Mouse (Mus musculus) inflammation-experienced regulatory T-cells, adult 6 months (primary cell): ENCODE measurements at regions not wholly inside any gene's neighbourhood (a gene's known extent, or its start where the extent isn't known, plus 50 kb on each side); places are given as distances from the start of the nearest gene placed in this dataset.

ENCODE experiments used
- ATAC-seq: one replicate; pipeline ENCODE4 v1.8.0; 2017

GRCm38 (mm10) chr10:16600041-16600440, 1123.0 kb upstream of the Cited2 start:
- no peak for ATAC-seq

GRCm38 (mm10) chr10:16600551-16601224, 1122.3 kb upstream of the Cited2 start:
- peak; percentile 88 for ATAC-seq

DNA sequence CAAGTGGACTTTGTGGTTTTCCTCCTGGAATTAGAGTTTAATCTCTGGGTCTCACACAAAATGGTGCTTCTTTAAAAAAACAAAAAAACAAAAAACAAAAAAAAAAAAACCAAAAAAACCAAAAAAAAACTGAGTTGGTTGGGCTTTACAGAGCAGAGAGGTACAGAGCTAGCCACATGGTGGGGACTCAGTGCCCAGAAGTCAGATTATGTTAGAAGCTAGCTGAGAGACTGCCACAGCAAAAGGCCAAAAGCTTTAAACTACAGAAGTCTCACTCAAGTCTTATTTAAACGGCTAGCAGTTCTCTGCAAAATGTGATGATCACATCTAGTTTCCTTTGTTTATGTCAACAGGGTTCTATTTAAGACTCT, 1121.8 kb upstream of the Cited2 start:
- no peak for ATAC-seq

GRCm38 (mm10) chr10:16608339-16608738, 1114.7 kb upstream of the Cited2 start:
- no peak for ATAC-seq

GRCm38 (mm10) chr10:16618752-16619151, 1104.3 kb upstream of the Cited2 start:
- ATAC-seq, result no peak

GRCm38 (mm10) chr10:16619584-16619983, 1103.4 kb upstream of the Cited2 start:
- no peak for ATAC-seq

DNA sequence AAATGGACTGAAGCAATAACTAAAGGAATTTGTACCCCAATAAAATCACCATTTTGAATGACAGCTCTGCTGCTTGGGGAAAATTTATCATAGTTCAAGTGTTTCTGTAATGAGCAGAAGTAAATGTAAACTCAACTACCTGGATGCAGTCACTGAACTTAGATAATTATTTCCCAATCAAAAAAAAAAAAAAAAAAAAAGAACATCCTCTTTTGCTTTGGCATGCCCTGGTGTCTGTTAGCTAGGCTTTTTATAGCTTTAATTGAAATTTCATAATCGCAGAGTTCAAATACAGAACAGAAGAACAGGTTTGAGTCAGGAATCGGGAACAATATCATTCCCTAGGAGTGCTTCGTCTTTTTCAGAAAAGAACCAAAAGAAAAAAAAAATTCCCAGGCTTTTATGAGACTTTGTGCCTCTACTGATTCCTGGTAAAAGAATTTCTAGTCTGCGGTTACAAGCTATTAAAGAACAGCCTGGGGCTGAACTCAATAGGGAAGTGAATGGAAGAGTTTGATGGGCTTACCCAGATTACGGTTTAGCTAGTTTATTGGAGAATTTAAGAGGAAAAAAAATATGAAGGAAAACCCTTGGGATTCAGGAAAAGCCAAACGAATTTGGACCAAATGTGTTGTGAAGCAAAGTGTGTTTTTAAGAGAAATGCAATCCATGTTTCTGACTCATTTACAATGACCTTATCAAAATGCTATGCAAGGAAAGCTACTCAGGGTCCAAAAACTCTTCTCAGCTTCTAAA, 1102.0 kb upstream of the Cited2 start:
- ATAC-seq, result no peak

- ATAC-seq, result no peak
Measured at GRCm38 (mm10) chr10:16622821-16623220, 1100.2 kb upstream of the Cited2 start.

DNA sequence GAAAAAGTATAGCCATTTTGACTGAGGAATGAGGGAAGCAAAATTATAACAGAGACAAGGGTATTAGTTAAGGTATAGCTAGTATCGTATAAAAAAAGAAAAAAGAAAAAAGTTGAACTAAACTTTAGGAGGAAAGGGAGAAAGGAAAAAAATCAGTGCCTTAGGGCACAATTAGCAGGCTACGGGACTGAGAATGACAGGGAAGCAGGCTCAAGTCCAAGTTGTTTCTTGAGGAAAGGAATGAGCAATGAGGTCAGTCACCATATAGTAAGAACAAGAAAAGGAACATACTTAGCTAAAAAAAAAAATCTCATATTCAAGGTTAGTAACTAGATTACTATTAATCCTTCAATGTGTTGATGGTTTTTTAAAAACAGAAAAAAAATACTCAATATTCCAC, 1089.8 kb upstream of the Cited2 start:
- ATAC-seq, result no peak

DNA sequence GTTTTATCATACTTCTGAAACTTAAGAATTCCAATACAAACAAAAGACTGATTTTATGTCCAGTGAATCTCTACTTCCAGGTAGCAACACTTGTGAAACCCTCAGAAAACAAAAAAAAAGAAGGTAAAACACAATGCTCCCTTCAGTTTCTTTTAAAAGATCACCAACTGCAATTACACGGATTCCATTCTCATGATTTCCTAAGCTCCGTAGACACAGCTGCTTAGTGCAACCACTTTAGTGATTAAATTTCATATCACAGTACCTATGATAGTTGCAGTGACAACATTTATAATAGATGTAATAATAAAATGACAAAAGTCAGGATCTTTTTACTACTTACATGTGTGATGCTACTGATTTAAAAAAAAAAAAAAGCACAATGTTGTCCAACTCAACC, 1087.6 kb upstream of the Cited2 start:
- no peak for ATAC-seq

- ATAC-seq, result peak; percentile 67
Measured at GRCm38 (mm10) chr10:16637006-16637405, 1086.0 kb upstream of the Cited2 start.

- no peak for ATAC-seq
Measured at GRCm38 (mm10) chr10:16638111-16638510, 1084.9 kb upstream of the Cited2 start.

DNA sequence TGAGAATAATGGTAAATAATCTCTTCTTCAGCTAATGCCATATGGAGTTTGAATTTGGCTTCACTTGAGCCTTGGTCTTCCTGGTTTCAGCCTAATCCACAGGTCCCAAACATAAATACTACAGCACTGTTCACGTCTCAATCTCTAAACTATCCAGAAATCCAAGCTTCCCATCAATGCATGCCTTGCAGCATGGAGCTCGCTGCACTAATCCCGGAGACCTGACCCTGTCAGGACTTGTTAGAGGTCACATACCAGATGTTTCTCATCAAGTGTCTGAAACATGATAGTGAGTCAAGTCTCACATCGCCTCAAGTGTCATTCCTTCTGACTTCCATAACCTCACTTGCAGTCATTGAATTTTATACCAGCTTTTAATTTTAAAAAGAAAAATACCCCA, 1082.9 kb upstream of the Cited2 start:
- ATAC-seq, result no peak

DNA sequence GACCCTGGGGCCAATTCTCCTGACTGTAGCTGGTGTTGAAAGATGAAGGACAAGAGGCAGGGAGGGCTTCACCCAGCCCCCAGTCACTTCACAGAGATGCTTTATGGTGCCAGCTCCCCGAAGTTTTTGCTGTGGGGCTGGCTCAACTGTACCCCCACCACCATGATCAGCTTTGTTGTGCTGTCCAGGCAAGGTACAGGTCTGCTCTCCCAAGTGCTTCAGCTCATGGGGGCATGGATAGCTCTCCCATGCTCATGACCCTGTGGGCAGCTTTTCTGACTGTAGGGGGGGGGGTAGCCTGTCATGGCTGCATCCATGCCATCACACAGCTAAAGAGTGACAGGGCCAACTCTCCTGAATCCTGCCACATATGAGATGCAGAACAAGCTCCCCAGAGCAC, 1072.9 kb upstream of the Cited2 start:
- no peak for ATAC-seq

GRCm38 (mm10) chr10:16652450-16652849, 1070.6 kb upstream of the Cited2 start:
- ATAC-seq, result no peak

DNA sequence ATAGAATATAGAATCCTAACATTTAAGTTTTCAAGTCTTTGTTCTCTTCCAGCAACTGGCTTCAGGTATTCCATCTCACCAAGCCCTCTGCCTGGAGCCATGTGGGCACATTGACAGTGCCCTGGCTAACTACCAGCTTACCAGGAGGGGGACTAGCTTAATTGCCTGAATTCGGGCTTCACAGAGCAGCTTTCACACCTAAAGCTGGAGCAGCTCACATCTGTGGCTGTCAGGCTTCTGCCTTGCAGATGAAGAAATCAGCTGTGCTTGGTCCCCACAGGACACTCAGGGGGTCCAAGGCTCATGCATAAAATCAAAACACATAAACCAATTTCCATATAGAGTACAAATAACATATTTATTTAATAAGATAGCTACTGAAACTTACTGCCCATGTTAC, 1058.5 kb upstream of the Cited2 start:
- ATAC-seq, result no peak

DNA sequence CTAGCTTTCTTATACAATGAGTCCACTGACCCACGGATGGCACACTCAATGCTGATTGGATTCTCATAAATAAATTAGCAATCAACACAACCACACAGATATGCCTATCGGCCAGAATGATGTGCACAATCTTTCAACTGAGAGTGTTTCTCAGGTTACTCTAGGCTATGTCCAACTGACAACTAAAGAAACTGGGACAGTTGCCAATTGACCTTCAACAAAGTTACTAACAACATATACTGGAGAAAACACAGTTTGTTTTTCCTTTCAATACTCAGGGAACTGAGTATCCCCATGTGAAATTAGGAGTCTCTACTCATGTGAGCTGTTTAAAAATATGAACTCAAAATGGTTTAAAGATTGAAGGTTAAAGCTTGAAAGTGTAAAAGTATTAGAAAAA, 1052.7 kb upstream of the Cited2 start:
- ATAC-seq, result no peak

DNA sequence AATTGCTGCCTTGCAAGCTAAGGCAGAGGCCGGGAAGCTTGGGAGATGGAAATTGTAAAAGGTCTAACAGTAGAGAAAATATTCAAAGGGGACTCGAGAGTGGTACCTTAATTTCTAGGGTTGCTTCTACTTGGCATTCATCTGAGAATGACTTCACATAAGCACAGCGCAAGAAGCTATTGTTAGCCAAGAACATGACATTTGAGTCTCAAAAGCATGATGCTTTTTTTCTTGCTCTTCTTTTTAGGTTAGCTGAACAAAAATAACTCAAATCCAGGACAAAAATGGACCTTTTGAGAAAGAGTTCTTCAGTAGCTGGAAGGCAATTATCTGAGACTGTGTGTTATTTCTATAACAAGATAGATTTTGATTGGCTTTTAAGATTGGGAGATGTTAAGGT, 1042.0 kb upstream of the Cited2 start:
- no peak for ATAC-seq

GRCm38 (mm10) chr10:16685352-16685751, 1037.7 kb upstream of the Cited2 start:
- ATAC-seq, result no peak

DNA sequence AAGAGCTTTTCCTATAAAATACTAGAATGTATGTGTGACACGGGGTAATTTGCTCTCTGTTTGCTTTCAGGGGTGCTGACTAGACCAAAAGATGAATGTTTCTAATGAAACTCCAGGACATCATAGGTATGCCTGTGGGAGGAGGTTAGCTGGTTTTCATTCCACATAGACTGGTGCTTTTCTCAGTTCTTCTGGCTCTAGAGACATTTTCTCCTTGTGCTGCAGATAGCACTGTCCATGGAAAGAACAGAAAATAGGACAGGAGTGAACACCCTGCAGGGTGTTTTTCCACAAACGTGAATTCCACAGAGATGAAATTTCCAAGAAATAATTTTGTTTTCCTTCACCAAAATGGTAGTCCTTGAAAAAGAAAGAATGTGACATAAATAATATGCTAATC, 1016.0 kb upstream of the Cited2 start:
- no peak for ATAC-seq

GRCm38 (mm10) chr10:16713143-16713542, 1009.9 kb upstream of the Cited2 start:
- no peak for ATAC-seq

GRCm38 (mm10) chr10:16714065-16714464, 1009.0 kb upstream of the Cited2 start:
- ATAC-seq, result peak; percentile 97

DNA sequence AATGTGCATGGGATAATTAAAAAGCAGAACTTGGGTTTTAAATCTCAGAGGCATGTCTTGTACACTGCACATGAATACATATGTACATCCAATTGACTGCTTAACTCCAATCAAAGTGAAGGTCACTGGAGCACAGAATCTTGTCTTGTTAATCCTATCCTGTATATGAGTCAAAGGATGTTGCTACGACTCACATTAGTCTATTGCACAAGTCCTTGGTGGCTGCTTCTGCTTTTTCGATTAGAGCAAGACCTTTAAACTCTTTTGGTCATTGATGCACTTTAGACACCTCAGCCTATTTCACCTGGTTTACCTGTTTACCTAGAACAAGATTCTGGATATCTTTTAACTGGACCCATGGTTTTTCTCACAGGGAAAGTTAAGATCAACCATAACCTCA, 1008.5 kb upstream of the Cited2 start:
- peak; percentile 30 for ATAC-seq

DNA sequence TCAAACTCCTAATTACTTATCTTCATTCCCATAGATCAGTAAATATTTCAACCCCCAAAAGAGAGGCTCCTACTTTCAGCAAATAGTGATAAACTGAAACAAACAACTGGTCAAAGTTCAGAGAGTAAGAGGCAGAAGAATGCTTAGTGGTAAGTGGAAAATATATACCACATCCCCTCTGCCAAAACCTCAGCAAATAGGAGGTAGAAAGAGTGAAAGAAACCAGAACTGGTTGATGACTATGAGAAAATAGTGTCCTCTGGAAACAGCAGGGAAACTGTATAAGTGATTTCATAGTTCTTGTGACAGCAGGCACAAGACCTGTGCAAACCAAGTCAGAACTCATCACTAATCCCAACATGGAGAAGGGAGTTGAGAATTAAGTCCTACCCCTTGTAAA, 980.8 kb upstream of the Cited2 start:
- ATAC-seq, result peak; percentile 82

- ATAC-seq, result peak; percentile 68
Measured at GRCm38 (mm10) chr10:16751546-16751945, 971.5 kb upstream of the Cited2 start.
